24 mouse cellular contexts compared by ENCODE assay signal in genomic region chr10:23683078-23683477, GRCm38 (mm10).
DNase-seq lines count a peak whose midpoint lies in the region; ATAC-seq and TF ChIP-seq lines count a peak whose summit lies in the region.
"Had no signal": no experiment of that assay in that cellular context is flagged by ENCODE, and none has a peak within 500 bp of the region (broad histone marks: within the 10 kb centered on the region; RNA-seq: fewer than 3 reads in every experiment).

No protein-coding gene starts in this region.

- ATAC-seq in frontal cortex, adult (ENCODE audit: low TSS enrichment), result peak; percentile 80
- ATAC-seq: intestine, postnatal 0 days; liver, postnatal 0 days; midbrain, embryonic 13.5 days had no signal

- peak; percentile 46 for TF ChIP-seq CTCF in layer of hippocampus, adult 2 months (conservative IDR thresholded peaks at IDR 0.05)

- no peak for DNase-seq in frontal cortex, postnatal 14 days (ENCODE audit: low spot score in 2 of 2)
- no peak for DNase-seq in layer of hippocampus, adult 2 months (ENCODE audit: low spot score in 2 of 2)
- no peak for DNase-seq in layer of hippocampus, adult 11-12 months (ENCODE audit: low spot score)
- DNase-seq in gonadal fat pad, adult 2 months (ENCODE audit: low read depth), result peak; percentile 22
- DNase-seq in skeletal muscle tissue, adult 2 months (ENCODE audit: low read depth, low spot score), result peak; percentile 12
- no peak for DNase-seq in Muller cell, postnatal 12 days (ENCODE audit: inconsistent ontology term)
- DNase-seq: adrenal gland, adult 8-10 months; B cell, adult 2 months; cerebellum, adult 9-11 months; gastrocnemius, postnatal 10 days; liver, postnatal 0 days; lung, postnatal 10 days; right cerebral cortex, postnatal 14 days; thymus, adult 2 months had no signal

- H3K27ac ChIP-seq in layer of hippocampus, adult 2 months, result no peak overlapping the region
- H3K27ac ChIP-seq: embryonic facial prominence, embryonic 13.5 days; heart, embryonic 15.5 days; hindbrain, embryonic 15.5 days; kidney, embryonic 15.5 days; limb, embryonic 10.5 days; midbrain, embryonic 13.5 days; neural tube, embryonic 15.5 days; stomach, embryonic 15.5 days had no signal

- H3K4me3 ChIP-seq in layer of hippocampus, adult 2 months, result no peak overlapping the region
- H3K4me3 ChIP-seq: embryonic facial prominence, embryonic 13.5 days; heart, embryonic 15.5 days; hindbrain, embryonic 15.5 days; kidney, embryonic 15.5 days; limb, embryonic 10.5 days; midbrain, embryonic 13.5 days; neural tube, embryonic 15.5 days; stomach, embryonic 15.5 days had no signal

Comparison
In these comparisons a context has a peak if more than half of its experiments do, and no peak if none do; other contexts are left out.
1. DNase-seq: peak in gonadal fat pad, adult 2 months (single experiment) and skeletal muscle tissue, adult 2 months (single experiment); none in frontal cortex, postnatal 14 days (0 of 2), layer of hippocampus, adult 2 months (0 of 2), layer of hippocampus, adult 11-12 months (single experiment) and Muller cell, postnatal 12 days (single experiment).